Mouse (Mus musculus) 3134 (cell line): ENCODE measurements around the gene Serpini1.
"Not testable (repeated sequence)": the region's sequence is repeated elsewhere in the genome, so short reads cannot be mapped to it uniquely, and the experiment has no call there.

Source experiments
- DNase-seq: peaks from one replicate; pipeline ENCODE4 v3.0.0-alpha.2; 2011; ENCODE audit warnings: low spot score; ENCODE audit not compliant: insufficient read length; ENCODE audit errors: extremely low read depth

The Serpini1 gene

DNA sequence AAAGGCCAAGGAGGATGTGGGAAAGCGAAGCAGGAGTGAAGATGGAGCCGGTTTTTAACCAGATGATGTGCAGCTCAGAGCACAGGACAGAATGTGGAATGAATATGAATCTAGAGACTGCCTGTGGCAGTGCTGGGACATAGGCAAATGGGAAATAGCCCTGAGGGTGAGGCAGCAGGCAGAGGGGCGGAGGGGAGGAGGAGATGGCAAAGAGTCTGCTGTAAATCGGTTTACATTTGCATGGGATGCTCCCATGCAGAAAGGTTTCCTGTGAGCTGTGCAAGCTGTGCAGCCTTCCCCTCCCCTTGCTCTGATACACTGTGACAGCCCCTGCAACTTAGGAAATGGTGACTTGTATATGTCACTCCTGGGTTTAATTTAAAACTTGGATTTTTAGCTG lies 76.3 kb downstream of the Serpini1 start:
- DNase-seq, result no peak

DNA sequence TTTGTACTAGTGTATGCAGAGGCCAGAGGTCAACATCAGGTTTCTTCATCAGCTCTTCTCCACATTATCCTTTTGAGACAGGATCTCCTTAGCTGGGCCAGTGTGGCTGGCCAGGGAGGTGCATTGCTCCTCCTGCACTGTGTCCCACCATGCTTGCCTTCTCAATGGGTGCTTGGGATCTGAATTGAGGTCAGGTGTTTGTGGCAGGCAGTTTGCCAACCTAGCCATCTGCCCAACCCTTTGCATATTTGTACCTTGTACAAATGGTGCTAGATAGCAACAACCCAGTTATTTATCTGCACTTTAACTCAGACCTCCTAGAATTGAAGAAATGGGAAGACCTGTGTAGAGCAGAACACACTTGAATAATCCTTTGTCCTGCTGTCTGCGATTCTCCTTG lies 78.3 kb downstream of the Serpini1 start:
- no peak for DNase-seq

DNA sequence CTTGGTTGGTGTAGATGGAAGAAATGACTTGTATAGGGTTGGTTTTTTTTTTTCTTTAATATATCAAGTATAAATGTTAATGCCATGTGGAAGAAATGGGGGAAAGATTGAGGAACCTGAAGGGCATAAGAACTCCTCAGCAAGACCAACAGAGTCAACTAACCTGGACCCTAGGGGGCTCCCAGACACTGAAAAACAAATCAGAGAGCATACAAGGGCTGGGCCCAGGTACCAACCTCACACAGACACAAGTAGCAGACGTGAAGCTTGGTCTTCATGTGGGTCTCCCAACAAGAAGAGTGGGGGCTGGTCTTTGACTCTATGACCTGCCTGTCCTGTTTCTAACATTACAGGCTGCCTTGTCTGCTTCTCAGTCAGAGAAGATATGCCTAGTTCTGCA lies 82.2 kb downstream of the Serpini1 start:
- DNase-seq, result no peak

DNA sequence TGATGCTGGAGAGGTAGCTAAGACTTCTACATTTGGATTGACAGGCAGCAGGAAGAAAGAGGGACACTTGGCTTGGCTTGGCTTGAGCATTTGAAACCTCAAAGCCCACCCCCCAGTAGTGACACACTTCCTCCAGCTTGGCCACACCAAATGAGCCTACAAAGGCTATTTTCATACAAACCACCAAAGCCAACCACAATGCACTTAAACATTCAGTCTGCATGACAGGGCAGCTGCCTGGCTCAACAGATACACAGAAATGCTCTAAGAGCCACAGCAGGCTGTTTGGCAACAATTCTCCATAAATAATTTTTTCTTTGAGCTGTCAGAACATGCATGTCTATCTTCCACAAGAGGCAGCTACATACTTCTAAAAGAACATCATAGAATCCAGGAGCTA lies 90.2 kb downstream of the Serpini1 start:
- DNase-seq, result no peak

DNA sequence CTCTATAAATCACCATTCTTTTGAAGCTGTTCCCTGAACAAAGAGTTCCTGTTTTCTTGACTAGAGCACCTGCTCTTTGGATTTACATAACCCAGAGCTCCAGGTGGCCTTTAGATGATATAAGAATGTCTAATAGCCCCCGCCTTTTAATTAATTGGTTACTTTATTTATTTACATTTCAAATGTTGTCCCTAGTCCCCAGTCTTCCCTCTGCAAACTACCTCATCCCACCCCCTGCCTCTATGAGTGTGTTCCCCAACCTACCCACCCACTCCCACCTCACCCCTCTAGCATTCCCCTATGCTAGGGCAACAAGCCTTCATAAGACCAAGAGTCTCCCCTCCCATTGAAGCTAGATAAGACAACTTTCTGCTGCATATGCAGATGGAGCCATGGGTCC lies 90.9 kb downstream of the Serpini1 start:
- no peak for DNase-seq

DNA sequence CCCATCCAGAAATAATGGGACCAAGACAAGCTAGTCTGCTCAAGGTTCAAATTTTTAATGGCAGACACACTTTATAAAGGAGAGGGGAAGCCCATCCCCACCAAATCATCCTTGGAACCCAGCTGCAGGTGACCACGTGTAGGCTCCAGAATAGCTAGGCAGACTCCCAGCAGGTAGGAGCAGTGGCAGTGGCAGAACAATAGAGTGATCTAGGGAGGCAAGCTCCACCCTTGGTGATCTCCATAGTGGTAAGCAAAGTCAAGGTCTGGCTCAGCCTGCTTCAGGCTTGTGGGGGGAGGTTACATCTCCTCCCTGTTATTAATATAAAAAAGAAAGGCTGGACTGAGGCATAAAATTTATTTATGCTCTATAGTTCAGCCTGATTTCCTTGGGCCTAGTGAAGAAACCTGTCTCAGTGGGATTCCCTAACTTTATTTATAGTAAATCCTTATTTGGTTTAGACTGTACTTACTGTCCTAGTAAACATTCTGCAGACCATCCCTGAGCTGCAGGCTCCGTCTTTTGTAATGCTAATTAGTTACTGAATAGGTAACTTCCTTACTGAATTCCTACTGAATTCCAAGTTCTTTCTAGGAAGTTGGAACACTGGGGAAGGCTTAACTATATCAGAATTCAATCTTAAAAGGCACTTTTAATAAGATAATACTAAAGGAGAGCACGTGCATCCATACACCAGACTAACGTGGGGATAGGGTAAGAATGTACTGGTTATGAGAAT lies 93.2 kb downstream of the Serpini1 start:
- not testable (repeated sequence) for DNase-seq

DNA sequence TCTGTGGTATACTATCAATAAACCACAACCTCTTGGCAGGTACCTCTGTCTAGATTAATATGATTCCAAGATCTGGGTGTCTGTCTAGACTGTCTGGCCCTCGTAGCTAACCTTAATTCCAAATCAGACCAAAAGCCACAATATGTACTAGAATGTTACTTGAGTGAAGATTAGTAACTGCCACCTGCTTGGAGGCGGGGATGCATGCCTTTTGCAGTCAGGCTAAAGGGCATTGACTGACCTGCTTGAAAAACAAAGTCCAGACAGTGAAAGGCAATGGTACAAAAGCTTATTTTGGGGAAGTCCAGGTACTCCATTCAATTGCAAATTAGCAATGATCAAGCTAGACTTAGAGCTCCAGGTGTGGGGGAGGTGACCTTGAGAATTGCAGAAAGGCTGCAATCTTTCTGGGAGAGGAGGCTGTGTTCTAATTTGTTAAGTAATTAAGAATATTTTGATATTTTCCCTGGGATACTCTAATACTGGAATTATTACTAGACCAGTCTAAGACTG lies 94.3 kb downstream of the Serpini1 start:
- no peak for DNase-seq

DNA sequence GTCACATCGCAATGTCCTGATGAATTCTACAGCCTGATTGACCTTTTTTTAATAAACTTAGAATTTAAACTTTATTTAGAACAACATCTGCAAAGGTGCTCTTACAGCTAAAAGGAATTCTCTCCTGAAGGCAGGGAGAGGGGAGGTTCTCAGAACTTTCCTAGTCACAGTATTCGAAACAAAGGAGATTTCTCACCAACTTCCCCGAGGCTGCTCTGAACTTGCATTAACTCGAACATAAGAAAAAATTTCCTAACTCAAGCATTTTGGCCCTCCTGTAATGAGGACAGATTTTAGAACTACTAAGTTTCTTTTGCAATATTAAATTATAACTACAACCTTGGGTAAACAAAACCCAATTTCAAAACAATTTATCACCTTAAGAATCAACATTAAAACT lies 96.6 kb downstream of the Serpini1 start:
- DNase-seq, result not testable (repeated sequence)

DNA sequence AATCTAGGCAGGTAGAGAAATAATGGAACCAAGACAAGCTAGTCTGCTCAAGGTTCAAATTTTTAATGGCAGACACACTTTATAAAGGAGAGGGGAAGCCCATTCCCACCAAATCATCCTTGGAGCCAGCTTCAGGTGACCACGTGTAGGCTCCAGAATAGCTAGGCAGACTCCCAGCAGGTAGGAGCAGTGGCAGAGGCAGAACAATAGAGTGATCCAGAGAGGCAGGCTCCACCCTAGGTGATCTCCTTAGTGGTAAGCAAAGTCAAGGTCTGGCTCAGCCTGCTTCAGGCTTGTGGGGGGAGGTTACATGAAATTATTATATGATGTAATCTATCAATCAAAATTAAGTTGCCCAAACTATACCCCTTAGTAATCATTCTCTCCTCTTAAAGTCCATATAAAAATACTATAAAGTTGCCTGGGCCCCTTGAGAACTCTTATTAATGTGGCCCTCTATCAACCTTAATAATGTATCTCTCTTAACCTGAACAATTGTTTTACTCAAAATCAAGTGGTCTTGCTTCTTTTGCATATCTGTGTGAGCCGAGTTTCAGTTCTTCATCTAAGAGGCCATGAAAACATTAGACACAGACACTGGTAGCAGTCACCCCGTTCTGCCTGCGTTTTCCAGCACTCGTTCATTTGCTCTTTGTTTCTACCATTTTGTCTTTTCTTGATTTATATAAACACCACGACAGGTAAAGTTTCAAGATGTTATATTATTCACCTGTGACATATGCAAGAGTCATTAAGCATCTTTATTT lies 98.4 kb downstream of the Serpini1 start:
- no peak for DNase-seq

DNA sequence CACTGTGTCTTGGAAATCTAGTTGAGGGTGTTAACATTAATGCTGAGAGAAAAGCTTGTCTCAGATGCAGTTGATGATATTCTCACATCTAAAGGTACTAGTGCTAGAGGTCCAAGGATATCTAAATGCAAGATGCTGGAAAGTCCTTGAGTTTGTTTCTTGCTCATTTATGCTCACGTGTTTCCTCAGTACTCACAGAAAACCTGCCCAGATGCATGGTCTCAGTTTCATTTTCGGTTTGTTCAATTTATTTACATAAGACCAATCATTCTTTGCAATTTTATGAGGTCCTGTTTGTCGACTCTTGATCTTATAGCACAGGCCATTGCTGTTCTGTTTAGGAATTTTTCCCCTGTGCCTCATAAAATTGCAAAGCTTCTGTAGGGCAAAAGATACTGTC lies 109.6 kb downstream of the Serpini1 start:
- no peak for DNase-seq

DNA sequence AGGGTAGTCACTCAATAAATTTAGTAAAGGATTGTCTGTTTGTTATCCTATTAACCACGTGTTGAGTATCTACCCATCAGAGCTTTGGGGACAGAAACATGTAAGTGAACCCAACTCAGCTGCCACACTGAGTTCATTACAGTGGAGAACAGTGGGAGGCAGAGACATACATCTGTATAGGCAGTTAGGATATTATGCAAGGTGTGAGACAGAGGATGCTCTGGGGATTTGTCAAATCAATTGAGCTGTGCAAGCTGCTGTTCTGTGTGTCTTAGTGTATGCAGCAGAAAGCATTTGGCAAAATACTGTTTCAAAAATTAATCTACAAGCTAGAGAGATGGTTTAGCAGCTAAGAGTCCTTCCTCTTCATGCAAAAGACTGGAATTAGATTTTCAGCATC lies 113.1 kb downstream of the Serpini1 start:
- no peak for DNase-seq

DNA sequence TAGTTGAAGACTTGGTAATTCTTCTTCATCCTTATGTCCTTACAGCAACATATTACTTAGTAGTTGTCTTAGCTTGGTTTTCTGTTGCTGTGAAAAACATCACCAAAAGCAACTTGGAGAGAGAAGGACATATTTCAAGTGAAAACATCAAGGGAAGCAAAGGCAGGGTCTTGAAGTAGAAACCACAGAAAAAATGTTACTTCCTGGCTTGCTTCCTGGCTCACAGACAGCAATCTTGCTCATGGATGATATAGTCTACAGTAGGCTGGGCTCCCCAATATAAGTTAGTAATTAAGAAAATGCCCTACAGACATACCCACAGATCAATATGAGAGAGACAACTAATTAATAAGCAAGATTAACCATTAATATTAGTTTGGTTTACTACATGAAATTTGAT lies 125.5 kb downstream of the Serpini1 start:
- no peak for DNase-seq

DNA sequence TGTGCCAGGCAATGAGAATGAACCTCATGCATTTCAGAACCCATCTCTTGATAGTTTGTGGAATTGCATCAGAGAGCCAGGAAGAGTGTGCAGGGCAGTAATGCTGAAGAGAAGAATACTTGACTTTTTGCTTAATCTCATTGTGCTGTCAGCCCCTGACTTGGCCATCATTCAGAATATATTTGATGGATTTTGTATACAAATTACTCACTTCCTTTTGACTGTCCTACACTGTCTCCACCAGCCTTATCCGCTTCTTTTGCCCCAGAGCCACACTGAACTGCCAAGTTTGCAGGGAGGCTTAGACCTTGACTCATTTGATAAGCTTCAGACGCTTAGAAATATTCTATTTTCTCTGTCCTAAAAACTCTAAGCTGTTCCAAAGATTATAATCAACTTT lies 129.4 kb downstream of the Serpini1 start:
- DNase-seq, result no peak

DNA sequence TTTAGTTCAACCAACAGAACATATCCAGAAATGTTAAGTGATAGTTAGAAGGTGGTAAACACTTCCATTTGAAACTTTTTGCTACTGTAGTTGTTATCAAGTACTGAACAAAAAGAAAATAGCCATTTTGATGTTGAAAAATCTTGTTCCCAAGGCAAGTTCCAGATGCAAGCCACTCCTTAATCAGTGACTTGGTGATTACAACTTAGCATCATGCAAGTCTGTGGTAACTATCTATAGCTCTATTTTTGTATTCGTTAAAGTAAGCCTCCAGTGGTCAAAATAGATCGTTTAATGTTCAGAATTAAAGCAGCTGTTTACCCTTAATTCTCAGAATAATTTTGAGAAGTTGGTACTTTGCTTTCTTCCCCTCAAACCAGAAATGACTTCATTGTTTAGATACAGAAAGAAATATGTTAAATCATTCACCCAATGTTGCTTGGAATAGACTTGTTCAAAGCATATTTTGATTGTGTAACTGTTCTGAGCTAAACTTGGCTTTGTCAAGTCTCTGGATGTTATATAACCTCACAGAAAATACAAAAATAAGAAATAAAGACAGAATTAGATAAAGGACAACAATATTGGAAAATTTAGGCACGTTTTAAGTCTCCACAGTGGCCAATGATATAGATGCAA lies 130.0 kb downstream of the Serpini1 start:
- DNase-seq, result no peak

DNA sequence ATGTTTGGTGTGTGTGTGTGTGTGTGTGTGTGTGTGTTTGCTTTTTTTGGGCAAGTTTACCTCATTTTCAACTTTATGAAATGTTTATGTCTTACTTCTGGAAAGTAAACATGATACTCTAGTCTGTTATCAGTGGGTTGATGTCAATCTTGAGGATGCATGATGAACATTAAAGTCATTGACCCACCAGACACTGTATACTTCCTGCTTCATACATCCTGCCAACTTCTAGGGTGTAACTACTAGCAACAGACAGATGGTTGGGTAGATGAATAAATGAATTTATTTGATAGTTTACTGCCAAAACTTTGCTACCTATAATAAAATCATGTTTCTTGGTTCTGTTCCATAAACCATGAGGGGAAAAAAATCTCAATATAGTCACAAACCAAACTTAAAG lies 133.0 kb downstream of the Serpini1 start:
- no peak for DNase-seq

DNA sequence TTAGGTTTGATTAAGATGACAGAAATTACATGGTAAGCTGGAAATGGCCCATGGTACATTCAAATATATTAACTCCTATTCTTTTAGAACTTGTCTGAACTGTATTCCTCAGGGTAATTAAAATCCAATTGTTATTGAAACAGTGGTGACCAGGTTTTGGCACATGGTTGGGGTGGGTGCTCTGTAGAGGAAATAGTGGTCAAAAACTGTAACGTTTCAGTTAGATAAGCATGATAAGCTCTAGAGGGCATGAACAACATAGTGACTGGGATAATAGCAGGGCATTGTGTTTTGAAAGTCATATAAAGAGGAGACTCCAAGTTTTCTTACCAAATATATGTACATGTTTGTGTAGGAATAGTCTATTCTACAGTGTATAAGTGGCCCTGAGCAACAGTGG lies 134.7 kb downstream of the Serpini1 start:
- DNase-seq, result no peak
